Mouse (Mus musculus) kidney, adult 2 months (tissue): ENCODE data around the gene Zfp580.

Source experiments
- CTCF ChIP-seq: fragments of 200-500 bp; conservative IDR thresholded peaks from 2 replicates; pipeline ENCODE4 v1.5.1; 2011; ENCODE audit warnings: low read depth, mild to moderate bottlenecking, control low read depth, low read length, moderate library complexity, mixed read lengths; ENCODE audit not compliant: insufficient read depth, insufficient read length
- POLR2A ChIP-seq: fragments of 200-500 bp; IDR thresholded peaks from one replicate; pipeline ENCODE4 v1.6.1; 2011; ENCODE audit warnings: low read depth, low read length, control low read depth

DNA sequence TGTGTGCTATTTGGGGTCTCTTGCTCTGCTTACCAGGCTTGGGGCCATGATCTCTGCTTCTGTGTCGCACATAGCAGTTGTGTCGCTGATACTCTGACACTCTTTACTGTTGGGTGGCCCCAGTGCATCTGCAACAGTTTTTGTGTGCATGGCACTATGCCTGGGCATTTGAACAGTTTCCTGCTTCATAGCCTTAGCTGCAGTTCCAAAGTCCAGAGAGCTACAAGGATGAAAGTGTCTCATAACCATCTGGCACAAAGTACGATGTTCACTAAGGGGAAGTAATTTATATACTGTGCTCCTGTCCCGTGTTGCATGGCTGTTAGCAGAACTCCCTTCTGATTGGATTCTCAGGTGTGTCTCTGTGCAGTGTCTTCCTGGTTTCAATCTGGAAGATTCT lies 36.5 kb downstream of the Zfp580 start:
- TF ChIP-seq CTCF (no peak), POLR2A (no peak)
